Mouse (Mus musculus) embryonic fibroblast, embryonic 13.5 days (primary cell): ENCODE results near the gene Cyp19a1.

ENCODE experiments used
- CTCF ChIP-seq: IDR thresholded peaks from 2 replicates; pipeline ENCODE4 v1.5.1; 2011; ENCODE audit warnings: mild to moderate bottlenecking, control low read depth, low read length, moderate library complexity, borderline replicate concordance; ENCODE audit not compliant: insufficient read depth
- POLR2A ChIP-seq: IDR thresholded peaks from 2 replicates; pipeline ENCODE4 v1.6.1; 2011; ENCODE audit warnings: low read depth, mild to moderate bottlenecking, control low read depth, low read length, moderate library complexity

GRCm38 (mm10) chr9:54163117-54163516, 104.8 kb downstream of the Cyp19a1 start:
- TF ChIP-seq POLR2A (no peak), CTCF (no peak)
